Mouse (Mus musculus) neural tube, embryonic 11.5 days (tissue): Measurements from ENCODE around the gene Evi2. TPM values are rescaled to one million over a fixed set of nuclear protein-coding genes. Genes with fewer than 3 reads are reported as not detected.

Experiments
- ATAC-seq: fragments of 200-750 bp; cut with Nextera tagmentation; 2 replicates; pipeline ENCODE4 v1.8.0; 2017; ENCODE audit warnings: moderate number of reproducible peaks, mild to moderate bottlenecking, moderate TSS enrichment, moderate library complexity; ENCODE audit not compliant: insufficient read depth, low FRiP score, low TSS enrichment
- DNase-seq: peaks from one replicate; pipeline ENCODE4 v3.0.0-alpha.2; 2015; ENCODE audit warnings: low spot score
- H3K27ac ChIP-seq: fragments of 300-500 bp; sonication (generic); 2 replicates; pipeline ENCODE4 v1.5.1; 2014; ENCODE audit warnings: low read depth, mild to moderate bottlenecking, low read length
- H3K27me3 ChIP-seq: fragments of 300-500 bp; sonication (generic); 2 replicates; pipeline ENCODE4 v1.6.1; 2014; ENCODE audit warnings: mild to moderate bottlenecking, low read length, mixed read lengths; ENCODE audit not compliant: control insufficient read depth, insufficient read depth
- H3K36me3 ChIP-seq: fragments of 300-500 bp; sonication (generic); 2 replicates; pipeline ENCODE4 v1.6.1; 2014; ENCODE audit warnings: mild to moderate bottlenecking, low read length, moderate library complexity, mixed read lengths; ENCODE audit not compliant: control insufficient read depth, insufficient read depth
- H3K4me1 ChIP-seq: fragments of 300-500 bp; sonication (generic); 2 replicates; pipeline ENCODE4 v1.6.1; 2014; ENCODE audit warnings: low read length, mixed read lengths; ENCODE audit not compliant: control insufficient read depth, insufficient read depth
- H3K4me2 ChIP-seq: fragments of 300-500 bp; sonication (generic); 2 replicates; pipeline ENCODE4 v1.6.1; 2014; ENCODE audit warnings: low read depth, mild to moderate bottlenecking, moderate library complexity
- H3K4me3 ChIP-seq: fragments of 300-500 bp; sonication (generic); 2 replicates; pipeline ENCODE4 v1.5.1; 2014; ENCODE audit warnings: low read depth, low read length
- H3K9ac ChIP-seq: fragments of 300-500 bp; sonication (generic); 2 replicates; pipeline ENCODE4 v1.6.1; 2014; ENCODE audit warnings: mild to moderate bottlenecking, low read length
- H3K9me3 ChIP-seq: fragments of 300-500 bp; sonication (generic); 2 replicates; pipeline ENCODE4 v1.6.1; 2016; ENCODE audit warnings: low read length; ENCODE audit not compliant: control insufficient read depth
- WGBS: fragments of 180-500 bp; shearing (Covaris S2); extraction: QIAGEN DNeasy Blood & Tissue Kit; methylation state at CpG from one replicate; pipeline ENCODE4 v1.1.7; 2014; 5-methylcytosine and 5-hydroxymethylcytosine counted together
- polyA plus RNA-seq: library from polyadenylated mRNA; unstranded; fragments of >200 nt; fragmentation: Nextera tagmentation; extraction: Ambion mirVana; gene quantifications from 2 replicates; pipeline ENCODE4 v1.2.1, GENCODE M21; 2014

Evi2 gene
- polyA plus RNA-seq, 1 experiment from 2014 or later, result 0.38 TPM

DNA sequence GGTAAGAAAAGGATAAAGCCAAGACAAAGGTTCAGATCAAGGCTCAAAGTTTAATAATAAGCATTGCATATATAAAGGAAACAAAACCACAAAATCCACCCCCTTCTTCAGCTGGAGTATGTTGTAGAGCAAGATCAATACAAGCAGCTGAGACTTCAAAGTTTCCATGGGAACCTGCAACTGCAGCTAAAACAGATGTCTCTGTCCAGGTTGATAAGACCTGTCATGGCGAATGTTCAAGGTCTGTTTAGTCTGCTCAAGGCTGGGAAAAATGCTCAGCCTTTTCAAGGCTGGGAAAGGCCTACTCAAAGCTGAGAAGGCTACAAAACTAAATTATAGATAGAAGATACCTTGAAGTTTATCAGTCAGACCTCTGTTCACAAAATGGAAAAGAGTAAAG lies 22.2 kb upstream of the Evi2 start:
- ATAC-seq, result no peak
- 90% methylated on average over 1 of the region's 1 CpGs for WGBS

DNA sequence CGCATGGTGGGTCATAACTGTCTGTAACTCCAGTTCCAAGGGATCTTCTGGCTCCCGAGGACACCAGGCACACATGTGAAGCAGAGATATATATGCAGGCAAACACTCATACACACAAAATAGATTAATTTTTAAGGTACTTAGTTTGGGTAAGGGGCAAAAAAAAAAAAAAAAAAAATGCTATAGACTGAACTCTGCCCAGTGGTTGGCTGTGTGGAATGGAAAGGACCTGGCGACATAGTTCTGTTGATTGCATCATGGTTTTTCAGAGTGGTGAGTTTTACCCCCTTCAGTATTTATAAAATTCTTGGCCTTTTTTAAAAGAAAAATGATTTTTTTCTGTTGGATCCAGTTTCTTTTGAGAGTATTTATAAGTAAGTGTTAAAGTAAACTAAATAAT lies 5.9 kb upstream of the Evi2 start:
- DNase-seq (no peak), ATAC-seq (no peak)
- Histone ChIP-seq H3K27me3 (no peaks in the 10 kb centered on the region), H3K27ac (no peak overlapping the region), H3K36me3 (no peaks in the 10 kb centered on the region; the same call in 1 of the 2 replicates), H3K4me2 (no peak overlapping the region), H3K9me3 (no peaks in the 10 kb centered on the region), H3K9ac (no peak overlapping the region), H3K4me3 (no peak overlapping the region), H3K4me1 (no peaks in the 10 kb centered on the region)
- WGBS, result 93% methylated on average over 3 of the region's 3 CpGs

More for the DNA sequence above, 22.2 kb upstream of the Evi2 start:
- Histone ChIP-seq H3K4me1 (no peaks in the 10 kb centered on the region), H3K27me3 (no peaks in the 10 kb centered on the region), H3K4me2 (no peak overlapping the region), H3K9me3 (no peaks in the 10 kb centered on the region), H3K27ac (no peak overlapping the region), H3K4me3 (no peak overlapping the region), H3K9ac (no peak overlapping the region), H3K36me3 (peaks cover 11% of the 10 kb centered on the region)
- no peak for DNase-seq

DNA sequence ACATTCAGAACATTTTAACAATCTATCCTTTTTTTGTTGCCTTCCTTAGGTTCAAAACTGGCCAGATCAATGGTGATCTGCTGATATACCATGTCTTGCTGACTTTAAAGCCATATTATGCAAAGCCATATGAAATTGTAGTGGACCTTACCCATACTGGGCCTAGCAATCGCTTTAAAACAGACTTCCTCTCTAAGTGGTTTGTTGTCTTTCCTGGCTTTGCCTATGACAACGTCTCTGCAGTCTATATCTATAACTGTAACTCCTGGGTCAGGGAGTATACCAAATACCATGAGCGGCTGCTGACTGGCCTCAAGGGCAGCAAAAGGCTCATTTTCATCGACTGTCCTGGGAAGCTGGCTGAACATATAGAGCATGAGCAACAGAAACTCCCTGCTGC lies 5.2 kb upstream of the Evi2 start:
- no peak overlapping the region for H3K27ac ChIP-seq
- 95% methylated on average over 4 of the region's 4 CpGs for WGBS
- H3K36me3 ChIP-seq, result no peaks in the 10 kb centered on the region; the same call in 1 of the 2 replicates
- no peak overlapping the region for H3K9ac ChIP-seq
- no peak for ATAC-seq
- H3K9me3 ChIP-seq, result no peaks in the 10 kb centered on the region
- DNase-seq, result no peak
- H3K4me2 ChIP-seq, result no peak overlapping the region
- no peaks in the 10 kb centered on the region for H3K4me1 ChIP-seq
- H3K27me3 ChIP-seq, result no peaks in the 10 kb centered on the region
- no peak overlapping the region for H3K4me3 ChIP-seq

DNA sequence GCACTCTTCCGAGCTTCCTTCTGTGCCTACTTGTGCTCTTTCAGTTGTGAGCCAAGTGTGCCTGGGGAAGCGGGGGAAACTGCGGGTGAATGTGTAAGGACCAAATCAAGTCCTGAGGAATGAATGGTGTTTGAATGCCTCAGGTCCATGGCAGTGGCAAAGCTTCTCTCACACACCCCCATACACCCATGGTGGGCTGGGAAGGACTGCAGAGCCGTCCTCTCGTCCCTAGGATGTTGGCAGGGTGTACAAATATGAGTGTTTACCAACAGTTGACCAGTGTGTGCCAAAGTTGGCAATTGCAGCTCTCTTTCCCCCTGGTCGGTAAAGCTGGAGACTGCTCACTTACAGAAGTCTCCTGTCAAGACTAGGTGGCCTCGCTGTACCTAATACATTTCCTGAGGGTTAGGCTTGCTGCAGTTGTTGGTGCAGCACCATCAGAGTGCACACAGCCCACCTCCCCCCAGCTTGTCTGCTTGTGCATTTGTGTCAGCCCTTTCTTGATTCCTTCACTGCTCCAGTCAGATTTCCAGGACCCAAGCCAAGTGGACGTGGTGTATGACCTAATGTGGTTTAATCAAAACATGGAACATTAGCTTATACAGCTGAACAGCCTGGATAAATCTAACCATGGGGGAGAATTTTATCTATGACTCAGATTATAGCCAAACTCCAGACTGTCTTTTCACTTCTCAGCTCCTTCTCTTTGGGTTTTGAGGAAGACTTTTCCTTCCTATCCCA lies 3.7 kb upstream of the Evi2 start:
- Histone ChIP-seq H3K9ac (no peak overlapping the region), H3K36me3 (no peaks in the 10 kb centered on the region), H3K4me3 (no peak overlapping the region), H3K9me3 (no peaks in the 10 kb centered on the region), H3K27ac (no peak overlapping the region), H3K4me1 (no peaks in the 10 kb centered on the region), H3K27me3 (no peaks in the 10 kb centered on the region), H3K4me2 (no peak overlapping the region)
- DNase-seq (no peak), ATAC-seq (no peak)
- WGBS, result 93% methylated on average over 8 of the region's 8 CpGs

DNA sequence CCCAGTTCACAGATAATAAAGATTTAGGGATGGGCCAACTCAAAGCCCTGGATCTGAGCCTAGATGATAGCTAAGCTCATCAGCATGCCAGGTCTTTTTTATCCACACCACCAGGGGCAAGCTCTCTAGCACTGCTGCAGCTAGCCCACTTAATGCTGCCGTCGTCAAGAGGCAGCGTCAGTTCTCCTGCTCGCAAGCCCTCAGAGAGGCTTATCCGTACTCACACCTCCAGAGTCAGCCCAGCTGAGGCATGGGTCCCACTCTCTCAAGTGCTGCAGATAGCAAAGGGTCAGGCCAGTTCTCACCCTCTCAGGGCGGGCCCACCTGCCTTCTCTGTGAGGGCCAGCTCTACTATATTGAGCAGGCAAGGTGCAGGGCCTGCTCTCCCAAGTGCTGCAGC lies 2.9 kb upstream of the Evi2 start:
- Histone ChIP-seq H3K27me3 (no peaks in the 10 kb centered on the region), H3K9ac (no peak overlapping the region), H3K4me3 (no peak overlapping the region), H3K4me2 (no peak overlapping the region), H3K9me3 (no peaks in the 10 kb centered on the region), H3K36me3 (no peaks in the 10 kb centered on the region), H3K27ac (no peak overlapping the region), H3K4me1 (no peaks in the 10 kb centered on the region)
- DNase-seq (no peak), ATAC-seq (no peak)
- WGBS, result 91% methylated on average over 6 of the region's 6 CpGs

DNA sequence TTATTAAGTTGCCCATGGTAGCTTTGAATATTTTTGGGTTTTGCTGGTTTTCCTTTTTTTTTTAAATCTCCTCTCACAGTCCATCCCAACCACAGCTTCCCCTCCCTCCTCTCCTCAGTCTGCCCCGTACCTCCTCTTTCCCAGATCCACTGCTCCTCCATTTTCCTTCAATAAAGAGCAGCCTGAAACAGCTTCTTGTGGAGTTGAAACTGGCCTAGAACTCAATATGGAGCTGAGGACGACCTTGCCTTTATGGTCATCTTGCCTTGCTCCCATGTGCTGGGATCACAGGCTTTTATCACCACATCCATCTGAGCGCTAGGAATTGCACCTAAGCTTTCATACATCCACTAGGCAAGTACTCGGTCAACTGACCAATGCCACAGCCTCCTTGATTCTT lies 1.1 kb upstream of the Evi2 start:
- Histone ChIP-seq H3K27ac (no peak overlapping the region), H3K9me3 (no peaks in the 10 kb centered on the region), H3K4me1 (no peaks in the 10 kb centered on the region), H3K4me3 (no peak overlapping the region), H3K4me2 (no peak overlapping the region), H3K27me3 (no peaks in the 10 kb centered on the region), H3K36me3 (no peaks in the 10 kb centered on the region), H3K9ac (no peak overlapping the region)
- DNase-seq, result no peak
- WGBS, result 92% methylated on average over 4 of the region's 4 CpGs
- ATAC-seq, result no peak

DNA sequence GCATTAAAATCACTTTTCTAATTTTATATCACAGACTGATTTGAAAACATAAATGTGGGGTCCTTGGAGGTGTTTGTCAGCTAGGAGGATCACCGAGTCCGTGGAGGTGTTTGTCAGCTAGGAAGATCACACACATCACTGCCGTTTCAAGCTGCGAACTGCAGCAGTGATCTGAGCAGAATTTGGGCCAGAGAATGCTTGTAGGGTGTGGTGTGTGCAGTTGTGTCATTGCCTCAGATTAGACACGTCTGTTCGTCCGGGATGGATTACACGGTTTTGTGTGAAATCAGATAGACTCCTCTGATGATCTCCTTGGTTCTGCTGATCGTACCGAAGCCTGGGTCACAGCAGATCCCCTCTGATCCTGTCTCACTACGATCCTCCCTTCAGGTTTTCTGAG lies 385 bp upstream of the Evi2 start:
- H3K9me3 ChIP-seq, result no peaks in the 10 kb centered on the region
- H3K4me2 ChIP-seq, result no peak overlapping the region
- H3K36me3 ChIP-seq, result no peaks in the 10 kb centered on the region
- no peaks in the 10 kb centered on the region for H3K27me3 ChIP-seq
- H3K4me3 ChIP-seq, result no peak overlapping the region
- DNase-seq, result no peak
- ATAC-seq, result no peak
- H3K9ac ChIP-seq, result no peak overlapping the region
- 94% methylated on average over 11 of the region's 11 CpGs for WGBS
- H3K27ac ChIP-seq, result no peak overlapping the region
- H3K4me1 ChIP-seq, result no peaks in the 10 kb centered on the region

DNA sequence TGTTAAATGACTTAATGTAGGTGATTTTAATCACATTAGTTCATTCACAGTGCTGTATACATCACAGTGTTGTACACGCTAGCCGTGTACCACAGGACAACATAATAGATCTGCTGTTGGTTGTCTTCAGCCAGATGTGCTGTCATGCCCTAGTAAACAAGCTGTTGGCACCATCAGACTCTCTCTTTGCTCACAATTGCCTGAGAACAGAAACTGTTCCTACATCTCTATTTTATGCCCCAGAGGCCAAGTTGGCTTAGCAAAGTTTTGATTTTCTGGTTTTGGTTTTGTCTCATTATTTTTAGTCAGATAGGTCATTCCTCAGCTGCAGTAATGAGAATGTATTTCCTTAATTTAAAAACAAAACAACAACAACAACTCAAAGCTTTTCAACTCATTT lies 653 bp downstream of the Evi2 start:
- ATAC-seq (no peak), DNase-seq (no peak)
- Histone ChIP-seq H3K4me3 (no peak overlapping the region), H3K27ac (no peak overlapping the region), H3K9ac (no peak overlapping the region), H3K4me1 (no peaks in the 10 kb centered on the region), H3K4me2 (no peak overlapping the region), H3K36me3 (no peaks in the 10 kb centered on the region), H3K27me3 (no peaks in the 10 kb centered on the region), H3K9me3 (no peaks in the 10 kb centered on the region)
- 100% methylated on average over 2 of the region's 2 CpGs for whole genome bisulfite sequencing

DNA sequence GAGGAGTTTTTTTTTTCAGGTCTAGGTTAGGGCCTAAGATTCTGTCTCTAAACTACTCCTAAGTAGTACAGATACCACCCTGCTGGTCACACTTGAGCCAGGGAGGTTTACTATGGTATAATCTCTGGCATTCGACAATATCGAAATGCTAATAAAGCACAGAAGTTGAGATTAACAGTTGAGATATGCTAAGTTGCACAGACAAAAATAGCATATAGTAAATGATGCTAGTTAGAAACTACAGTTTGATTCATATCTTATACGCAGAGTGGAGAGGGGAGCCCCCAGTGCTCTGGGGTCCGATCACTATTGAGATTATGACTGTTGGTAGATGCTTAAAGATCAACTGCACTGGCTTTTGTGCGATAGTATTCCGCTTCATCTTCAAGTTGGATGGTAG lies 1.2 kb downstream of the Evi2 start:
- no peak overlapping the region for H3K27ac ChIP-seq
- no peak overlapping the region for H3K4me2 ChIP-seq
- no peak overlapping the region for H3K4me3 ChIP-seq
- 98% methylated on average over 6 of the region's 6 CpGs for WGBS
- no peak for DNase-seq
- ATAC-seq, result no peak
- no peaks in the 10 kb centered on the region for H3K9me3 ChIP-seq
- H3K36me3 ChIP-seq, result no peaks in the 10 kb centered on the region
- H3K9ac ChIP-seq, result no peak overlapping the region
- H3K27me3 ChIP-seq, result no peaks in the 10 kb centered on the region
- H3K4me1 ChIP-seq, result no peaks in the 10 kb centered on the region
